Mouse (Mus musculus) cerebellum, postnatal 36 days (tissue): ENCODE data around the gene Spa17.

Source experiments
- DNase-seq, 2 experiments: peaks; one replicate each; pipeline ENCODE4 v3.0.0; 2021 to 2022; ENCODE audit warnings: mixed read lengths in 2 of 2

The Spa17 gene

GRCm38 (mm10) chr9:37556366-37556765, 57.2 kb downstream of the Spa17 start:
- DNase-seq: no peak

GRCm38 (mm10) chr9:37554838-37555748, 58.4 kb downstream of the Spa17 start, which contains the start of gene Siae:
Gene Siae, plus strand, starts transcription at chr9:37555698.
- DNase-seq: no peak

GRCm38 (mm10) chr9:37554279-37554678, 59.2 kb downstream of the Spa17 start:
- DNase-seq: no peak
